Mouse (Mus musculus): ENCODE data around the gene Zfp771.
A peak's percentile ranks its signal among the peaks of the same experiment; 100 is the strongest.

- TF ChIP-seq CTCF (IDR thresholded peaks at IDR 0.05; ENCODE audit: extremely low read depth, insufficient read length, insufficient replicate concordance, low read depth, low read length), result no peak
- peak; percentile 74 for TF ChIP-seq POLR2A (IDR thresholded peaks at IDR 0.05; ENCODE audit: low read depth, low read length)
Observed at GRCm38 (mm10) chr7:127243870-127244657, at the start of gene Zfp771.

All from small intestine, adult 2 months (tissue).